Mouse (Mus musculus) heart, embryonic 16.5 days (tissue): ENCODE data around the gene Klc1. TPM values are rescaled to one million over a fixed set of nuclear protein-coding genes. Genes with fewer than 3 reads are reported as not detected.

Experiments
- ATAC-seq: fragments of 200-750 bp; cut with Nextera tagmentation; replicated peaks from 2 replicates; pipeline ENCODE4 v1.8.0; 2017; ENCODE audit warnings: moderate number of reproducible peaks; ENCODE audit not compliant: insufficient read depth, low FRiP score; ENCODE audit errors: extremely low read depth
- H3K27ac ChIP-seq: fragments of 300-500 bp; sonication (generic); 2 replicates; pipeline ENCODE4 v1.5.1; 2014; ENCODE audit warnings: mild to moderate bottlenecking, low read length, control low read depth, moderate library complexity
- H3K27me3 ChIP-seq: fragments of 300-500 bp; sonication (generic); 2 replicates; pipeline ENCODE4 v1.6.1; 2014; ENCODE audit warnings: low read length, mixed read lengths; ENCODE audit not compliant: control insufficient read depth, insufficient read depth
- H3K36me3 ChIP-seq: fragments of 300-500 bp; sonication (generic); 2 replicates; pipeline ENCODE4 v1.6.1; 2014; ENCODE audit not compliant: control insufficient read depth, insufficient read depth
- H3K4me1 ChIP-seq: fragments of 300-500 bp; sonication (generic); 2 replicates; pipeline ENCODE4 v1.6.1; 2014; ENCODE audit warnings: low read length, mixed read lengths; ENCODE audit not compliant: control insufficient read depth, insufficient read depth
- H3K4me2 ChIP-seq: fragments of 300-500 bp; sonication (generic); 2 replicates; pipeline ENCODE4 v1.6.1; 2014; ENCODE audit warnings: low read depth, mild to moderate bottlenecking, control low read depth, low read length
- H3K4me3 ChIP-seq: fragments of 300-500 bp; sonication (generic); 2 replicates; pipeline ENCODE4 v1.5.1; 2014; ENCODE audit warnings: mild to moderate bottlenecking, control low read depth, low read length
- H3K9ac ChIP-seq: fragments of 300-500 bp; sonication (generic); 2 replicates; pipeline ENCODE4 v1.6.1; 2014; ENCODE audit warnings: low read length, control low read depth
- H3K9me3 ChIP-seq: fragments of 300-500 bp; sonication (generic); replicated peaks from 2 replicates; pipeline ENCODE4 v1.6.1; 2016; ENCODE audit warnings: low read length; ENCODE audit not compliant: control insufficient read depth
- WGBS: fragments of 180-500 bp; shearing (Covaris S2); extraction: QIAGEN DNeasy Blood & Tissue Kit; methylation state at CpG from one replicate; pipeline ENCODE4 v1.1.7; 2014; 5-methylcytosine and 5-hydroxymethylcytosine counted together
- polyA plus RNA-seq: library from polyadenylated mRNA; unstranded; fragments of >200 nt; fragmentation: Nextera tagmentation; extraction: Ambion mirVana; gene quantifications from 2 replicates; pipeline ENCODE4 v1.2.1, GENCODE M21; 2015

Klc1 gene
- polyA plus RNA-seq, 1 experiment from 2014 or later, result 134 TPM

GRCm38 (mm10) chr12:111760306-111760908 lies 1.8 kb downstream of the Klc1 start:
- Histone ChIP-seq H3K9ac (peak overlapping the region; percentile 96), H3K27me3 (no peaks in the 10 kb centered on the region), H3K36me3 (peaks cover 2% of the 10 kb centered on the region; the same call in 1 of the 2 replicates), H3K4me2 (peak overlapping the region; percentile 98), H3K4me3 (peak overlapping the region; percentile 78), H3K27ac (peak overlapping the region; percentile 24; the same call in 1 of the 2 replicates), H3K4me1 (peaks cover 22% of the 10 kb centered on the region), H3K9me3 (no peaks in the 10 kb centered on the region)
- 51% methylated on average over 7 of the region's 7 CpGs for WGBS
- ATAC-seq, result no peak

GRCm38 (mm10) chr12:111762620-111763280 lies 4.1 kb downstream of the Klc1 start:
- no peaks in the 10 kb centered on the region for H3K27me3 ChIP-seq
- no peak overlapping the region for H3K4me3 ChIP-seq
- WGBS, result 84% methylated on average over 13 of the region's 13 CpGs
- no peak overlapping the region for H3K4me2 ChIP-seq
- no peak overlapping the region for H3K27ac ChIP-seq
- H3K4me1 ChIP-seq, result peaks cover 41% of the 10 kb centered on the region
- H3K9me3 ChIP-seq, result no peaks in the 10 kb centered on the region
- peaks cover 2% of the 10 kb centered on the region; the same call in 1 of the 2 replicates for H3K36me3 ChIP-seq
- ATAC-seq, result no peak
- no peak overlapping the region for H3K9ac ChIP-seq

DNA sequence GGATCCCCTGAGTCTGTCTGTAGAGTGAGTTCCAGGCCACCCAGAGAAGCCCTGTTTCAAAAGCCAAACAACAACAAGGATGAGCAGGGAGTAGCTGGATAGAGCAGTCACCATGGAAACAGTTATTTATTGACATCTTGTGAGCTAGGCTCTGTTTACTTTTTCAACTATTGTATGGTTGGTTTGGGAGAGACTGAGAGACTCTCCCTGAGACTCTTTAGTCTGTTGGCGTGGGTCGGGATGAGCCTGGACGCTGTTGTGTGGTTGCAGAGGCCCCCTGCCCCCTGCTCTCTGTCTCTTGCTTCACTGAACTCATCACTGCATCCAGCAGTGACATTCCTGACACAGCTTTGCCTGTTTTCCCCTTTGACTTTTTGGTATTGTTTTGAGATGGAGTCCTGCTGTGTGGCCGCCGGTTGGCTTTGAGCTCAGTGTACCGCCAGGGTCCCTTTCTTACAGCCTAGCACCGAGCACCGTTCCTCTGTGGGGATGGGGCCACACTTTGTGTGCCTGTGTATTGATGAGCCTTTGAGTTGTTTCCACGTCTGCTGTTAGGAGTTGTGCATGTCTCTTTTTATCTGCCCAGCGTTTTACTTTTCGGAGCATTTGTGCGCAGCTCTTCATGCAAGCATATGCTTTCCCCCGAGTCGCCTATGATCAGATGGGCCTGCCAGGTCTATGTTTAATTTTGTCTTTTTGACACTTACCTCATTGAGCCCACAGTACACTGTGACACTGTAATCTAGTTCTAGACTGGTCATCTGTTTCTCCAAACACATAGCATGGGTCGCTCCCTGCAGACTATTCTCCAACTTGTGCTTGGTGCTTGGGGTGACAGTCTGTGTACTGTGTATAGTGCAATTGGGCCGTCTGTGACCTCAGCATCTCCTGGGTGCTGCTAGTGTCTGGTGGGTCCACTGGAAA lies 7.9 kb downstream of the Klc1 start:
- WGBS, result 44% methylated on average over 16 of the region's 16 CpGs
- Histone ChIP-seq H3K27me3 (no peaks in the 10 kb centered on the region), H3K27ac (peak overlapping the region; percentile 34), H3K36me3 (peaks cover 2% of the 10 kb centered on the region; the same call in 1 of the 2 replicates), H3K4me2 (peak overlapping the region; percentile 25), H3K9me3 (no peaks in the 10 kb centered on the region), H3K9ac (peak overlapping the region; percentile 8; the same call in 1 of the 2 replicates), H3K4me3 (no peak overlapping the region), H3K4me1 (peaks cover 45% of the 10 kb centered on the region)
- ATAC-seq, result no peak; the same call in 1 of the 2 replicates

GRCm38 (mm10) chr12:111768322-111768928 lies 9.8 kb downstream of the Klc1 start:
- 86% methylated on average over 10 of the region's 10 CpGs for WGBS
- no peak overlapping the region for H3K9ac ChIP-seq
- no peak overlapping the region; the same call in 1 of the 2 replicates for H3K27ac ChIP-seq
- ATAC-seq, result no peak
- H3K4me2 ChIP-seq, result no peak overlapping the region
- no peak overlapping the region for H3K4me3 ChIP-seq
- peaks cover 8% of the 10 kb centered on the region for H3K36me3 ChIP-seq
- H3K9me3 ChIP-seq, result no peaks in the 10 kb centered on the region
- H3K4me1 ChIP-seq, result peaks cover 38% of the 10 kb centered on the region
- H3K27me3 ChIP-seq, result no peaks in the 10 kb centered on the region

DNA sequence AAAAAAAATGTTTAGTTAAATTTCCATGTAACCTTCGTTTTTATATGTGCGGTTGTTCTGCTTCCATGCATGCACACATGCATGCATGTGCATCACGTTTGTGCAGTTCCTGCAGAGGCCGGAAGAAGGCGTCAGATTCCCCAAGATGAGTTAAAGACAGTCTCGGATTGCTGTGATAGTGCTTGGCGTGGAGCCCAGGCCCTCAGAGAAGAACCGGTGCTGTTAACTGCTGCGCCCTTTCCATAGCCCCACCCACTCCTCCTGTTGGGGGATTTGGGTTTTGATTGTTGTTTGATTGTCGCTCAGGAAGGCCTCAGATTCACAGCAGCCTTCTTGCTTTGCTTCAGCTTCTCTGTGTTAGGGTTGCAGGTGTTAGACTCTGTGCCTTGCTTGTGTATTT lies 10.7 kb downstream of the Klc1 start:
- Histone ChIP-seq H3K9ac (no peak overlapping the region), H3K4me2 (no peak overlapping the region), H3K4me1 (peaks cover 38% of the 10 kb centered on the region), H3K27ac (peak overlapping the region; percentile 74), H3K4me3 (no peak overlapping the region), H3K9me3 (no peaks in the 10 kb centered on the region), H3K27me3 (no peaks in the 10 kb centered on the region), H3K36me3 (peaks cover 15% of the 10 kb centered on the region)
- peak; percentile 72 for ATAC-seq
- 27% methylated on average over 10 of the region's 10 CpGs for WGBS

GRCm38 (mm10) chr12:111769816-111770577 lies 11.3 kb downstream of the Klc1 start:
- Histone ChIP-seq H3K4me3 (no peak overlapping the region), H3K9me3 (no peaks in the 10 kb centered on the region), H3K9ac (0 out of 2 replicates have a peak overlapping the region, but pooled peaks have one; percentile 39), H3K4me2 (no peak overlapping the region), H3K4me1 (peaks cover 38% of the 10 kb centered on the region), H3K36me3 (peaks cover 21% of the 10 kb centered on the region), H3K27ac (peak overlapping the region; percentile 74), H3K27me3 (no peaks in the 10 kb centered on the region)
- 38% methylated on average over 9 of the region's 9 CpGs for WGBS
- 0 out of 2 replicates have a peak, but pooled peaks have one; percentile 42 for ATAC-seq

GRCm38 (mm10) chr12:111770651-111771050 lies 12.0 kb downstream of the Klc1 start:
- WGBS, result 80% methylated on average over 10 of the region's 10 CpGs
- no peaks in the 10 kb centered on the region for H3K9me3 ChIP-seq
- ATAC-seq, result no peak
- H3K27me3 ChIP-seq, result no peaks in the 10 kb centered on the region
- H3K27ac ChIP-seq, result no peak overlapping the region
- no peak overlapping the region for H3K9ac ChIP-seq
- no peak overlapping the region for H3K4me3 ChIP-seq
- no peak overlapping the region for H3K4me2 ChIP-seq
- H3K4me1 ChIP-seq, result peaks cover 36% of the 10 kb centered on the region
- H3K36me3 ChIP-seq, result peaks cover 26% of the 10 kb centered on the region

- Histone ChIP-seq H3K9me3 (no peaks in the 10 kb centered on the region), H3K36me3 (peaks cover 59% of the 10 kb centered on the region), H3K4me2 (no peak overlapping the region), H3K4me1 (peaks cover 14% of the 10 kb centered on the region), H3K27me3 (no peaks in the 10 kb centered on the region), H3K4me3 (no peak overlapping the region), H3K27ac (no peak overlapping the region), H3K9ac (no peak overlapping the region)
- ATAC-seq, result no peak
- 81% methylated on average over 16 of the region's 16 CpGs for WGBS
Observed at GRCm38 (mm10) chr12:111774156-111774555, 15.5 kb downstream of the Klc1 start.
